ENCODE assay signal across 16 mouse cellular contexts in the genomic region with DNA sequence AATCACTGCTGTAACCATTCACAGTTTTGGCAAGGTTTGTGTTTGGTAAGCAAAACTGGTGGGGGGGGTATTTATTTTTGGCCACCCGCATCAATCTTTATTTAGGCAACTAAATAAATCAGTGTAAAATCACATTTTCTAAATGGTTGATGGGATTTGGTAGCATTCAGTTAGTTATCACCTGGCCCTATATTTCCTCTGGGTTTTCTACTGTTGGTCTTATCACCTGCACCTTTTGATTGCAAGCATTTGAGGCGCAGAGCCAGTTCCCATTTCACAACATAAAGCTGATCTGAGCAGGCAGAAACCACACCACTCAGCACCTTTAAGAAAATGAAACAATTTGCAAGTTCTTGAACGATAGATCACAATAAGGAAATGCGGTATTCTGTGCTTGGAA.
"Had no signal": no experiment of that assay in that cellular context is flagged by ENCODE, and none has a peak within 500 bp of the region (broad histone marks: within the 10 kb centered on the region; RNA-seq: fewer than 3 reads in every experiment).

No protein-coding gene starts in this region.

- H3K27me3 ChIP-seq: neural tube, embryonic 12.5 days; neural tube, embryonic 13.5 days; neural tube, embryonic 15.5 days; stomach, embryonic 15.5 days had no signal

- H3K4me1 ChIP-seq: neural tube, embryonic 12.5 days; neural tube, embryonic 13.5 days; neural tube, embryonic 15.5 days; stomach, embryonic 15.5 days had no signal

- H3K9ac ChIP-seq: neural tube, embryonic 12.5 days; neural tube, embryonic 13.5 days; neural tube, embryonic 15.5 days; stomach, embryonic 15.5 days had no signal

- H3K27ac ChIP-seq: neural tube, embryonic 12.5 days; neural tube, embryonic 13.5 days; neural tube, embryonic 15.5 days; stomach, embryonic 15.5 days; stomach, postnatal 0 days had no signal

- H3K9me3 ChIP-seq: neural tube, embryonic 12.5 days; neural tube, embryonic 13.5 days; neural tube, embryonic 15.5 days; stomach, embryonic 15.5 days had no signal

- H3K36me3 ChIP-seq: neural tube, embryonic 12.5 days; neural tube, embryonic 13.5 days; neural tube, embryonic 15.5 days; stomach, embryonic 15.5 days had no signal

- H3K4me3 ChIP-seq: neural tube, embryonic 12.5 days; neural tube, embryonic 13.5 days; neural tube, embryonic 15.5 days; stomach, embryonic 15.5 days had no signal

- DNase-seq: retina, postnatal 1 day; right cerebral cortex, adult 18-20 months; right cerebral cortex, postnatal 14 days; right cerebral cortex, postnatal 25 days; right cerebral cortex, postnatal 4 days; spleen, adult 18-20 months; thymus, adult 2 months; thymus, postnatal 14 days; thymus, postnatal 25 days; thymus, postnatal 36 days; thymus, postnatal 4 days had no signal
